Mouse (Mus musculus) heart, adult 2 months (tissue): ENCODE results near the gene Wdr37. TPM values are rescaled to one million over a fixed set of nuclear protein-coding genes. Genes with fewer than 3 reads are reported as not detected.

Experiments used
- DNase-seq, 2 experiments: peaks; one replicate each; pipeline ENCODE4 v3.0.0; 2021
- H3K27ac ChIP-seq: fragments of 200-600 bp; 2 replicates; pipeline ENCODE4 v1.8.1; 2022
- H3K27me3 ChIP-seq: fragments of 200-500 bp; 2 replicates; pipeline ENCODE4 v1.6.1; 2012; ENCODE audit warnings: mild to moderate bottlenecking, low read length, inconsistent platforms, mixed read lengths; ENCODE audit not compliant: control insufficient read depth, insufficient read depth
- H3K36me3 ChIP-seq: fragments of 200-500 bp; 2 replicates; pipeline ENCODE4 v1.6.1; 2012; ENCODE audit warnings: low read length, inconsistent platforms; ENCODE audit not compliant: control insufficient read depth, insufficient read depth
- H3K4me1 ChIP-seq: fragments of 200-500 bp; 2 replicates; pipeline ENCODE4 v1.6.1; 2011; ENCODE audit warnings: low read length; ENCODE audit not compliant: control insufficient read depth, insufficient read depth
- H3K4me3 ChIP-seq: fragments of 200-600 bp; 2 replicates; pipeline ENCODE4 v1.8.1; 2022
- H3K79me2 ChIP-seq: fragments of 200-500 bp; replicated peaks from 2 replicates; pipeline ENCODE4 v1.6.1; 2012; ENCODE audit warnings: mild to moderate bottlenecking, inconsistent platforms, low read length, moderate library complexity, mixed read lengths; ENCODE audit not compliant: control insufficient read depth, insufficient read depth
- H3K9ac ChIP-seq: fragments of 200-500 bp; 2 replicates; pipeline ENCODE4 v1.6.1; 2012; ENCODE audit warnings: low read depth, mild to moderate bottlenecking, control low read depth, inconsistent platforms, low read length, mixed read lengths
- CTCF ChIP-seq: fragments of 200-600 bp; IDR thresholded peaks from 2 replicates; pipeline ENCODE4 v1.8.1; 2022; ENCODE audit warnings: antibody characterized with exemption, mild to moderate bottlenecking, moderate library complexity
- EP300 ChIP-seq: fragments of 200-500 bp; IDR thresholded peaks from 2 replicates; pipeline ENCODE4 v1.6.1; 2011; ENCODE audit warnings: low read depth, low read length, control low read depth; ENCODE audit not compliant: insufficient read depth
- POLR2A ChIP-seq: fragments of 200-500 bp; IDR thresholded peaks from 2 replicates; pipeline ENCODE4 v1.6.1; 2011; ENCODE audit warnings: mild to moderate bottlenecking, low read depth, low read length, control low read depth; ENCODE audit not compliant: insufficient read depth
- WGBS: fragments of 180-500 bp; shearing (Covaris S2); methylation state at CpG from one replicate; pipeline ENCODE4 v1.1.7; 2018; 5-methylcytosine and 5-hydroxymethylcytosine counted together
- intact Hi-C: fragments of 180-260 bp; cut with DNase I; formaldehyde crosslinking; loops from one replicate; pipeline ENCODE4 v1.15.1; 2025
- polyA plus RNA-seq: library from polyadenylated mRNA; depleted of rRNA; stranded (reverse); fragments of >200 nt; gene quantifications from 2 replicates; pipeline ENCODE4 v1.2.3, GENCODE M21; 2012
- total RNA-seq, 2 experiments: library from RNA; stranded (reverse); gene quantifications; 2 replicates each; pipeline ENCODE4 v1.2.3; 2021

Wdr37 gene
- total and polyA plus RNA-seq, 3 experiments, result 12.6 to 38.7 (median 33.3) TPM

GRCm38 (mm10) chr13:8881611-8882010 is 9.9 kb upstream of the Wdr37 start:
- Histone ChIP-seq H3K9ac (no peak overlapping the region), H3K27ac (no peak overlapping the region), H3K79me2 (no peaks in the 10 kb centered on the region), H3K4me1 (no peaks in the 10 kb centered on the region), H3K27me3 (no peaks in the 10 kb centered on the region), H3K36me3 (no peaks in the 10 kb centered on the region), H3K4me3 (no peak overlapping the region)
- no peak for DNase-seq
- TF ChIP-seq POLR2A, result no peak
- TF ChIP-seq CTCF, result no peak
- TF ChIP-seq EP300, result no peak
- intact Hi-C loops, result no loop called here
- WGBS, result 55% methylated on average over 3 of the region's 3 CpGs

DNA sequence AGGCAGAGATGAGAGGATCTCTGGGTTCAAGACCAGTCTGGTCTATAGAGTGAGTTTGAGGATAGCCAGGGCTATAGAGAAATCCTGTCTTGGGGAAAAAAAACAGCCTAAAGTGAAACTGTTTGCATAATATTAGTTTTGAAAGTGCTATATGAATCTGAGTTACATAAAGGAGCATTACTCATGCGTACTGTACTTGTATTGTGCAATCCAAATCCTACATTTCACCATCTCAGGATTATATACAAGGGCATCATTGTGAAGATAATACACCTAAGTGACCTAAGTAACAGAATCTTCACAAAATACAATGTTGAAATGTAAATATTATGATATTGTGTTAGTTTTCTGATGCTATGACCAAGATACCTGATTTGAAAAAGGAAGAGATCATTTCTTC is 2.1 kb upstream of the Wdr37 start:
- H3K36me3 ChIP-seq, result peaks cover 9% of the 10 kb centered on the region
- H3K27me3 ChIP-seq, result no peaks in the 10 kb centered on the region
- H3K9ac ChIP-seq, result no peak overlapping the region
- H3K4me3 ChIP-seq, result no peak overlapping the region
- intact Hi-C loops, result loop anchor here (10.0 kb wide), 1 partner anchor 89 kb away; no protein-coding TSS in a partner anchor
- no peak overlapping the region for H3K27ac ChIP-seq
- WGBS, result 98% methylated on average over 1 of the region's 1 CpGs
- TF ChIP-seq EP300, result no peak
- TF ChIP-seq POLR2A, result no peak
- TF ChIP-seq CTCF, result no peak
- DNase-seq, result no peak
- no peaks in the 10 kb centered on the region for H3K79me2 ChIP-seq
- peaks cover 3% of the 10 kb centered on the region; the same call in 1 of the 2 replicates for H3K4me1 ChIP-seq

DNA sequence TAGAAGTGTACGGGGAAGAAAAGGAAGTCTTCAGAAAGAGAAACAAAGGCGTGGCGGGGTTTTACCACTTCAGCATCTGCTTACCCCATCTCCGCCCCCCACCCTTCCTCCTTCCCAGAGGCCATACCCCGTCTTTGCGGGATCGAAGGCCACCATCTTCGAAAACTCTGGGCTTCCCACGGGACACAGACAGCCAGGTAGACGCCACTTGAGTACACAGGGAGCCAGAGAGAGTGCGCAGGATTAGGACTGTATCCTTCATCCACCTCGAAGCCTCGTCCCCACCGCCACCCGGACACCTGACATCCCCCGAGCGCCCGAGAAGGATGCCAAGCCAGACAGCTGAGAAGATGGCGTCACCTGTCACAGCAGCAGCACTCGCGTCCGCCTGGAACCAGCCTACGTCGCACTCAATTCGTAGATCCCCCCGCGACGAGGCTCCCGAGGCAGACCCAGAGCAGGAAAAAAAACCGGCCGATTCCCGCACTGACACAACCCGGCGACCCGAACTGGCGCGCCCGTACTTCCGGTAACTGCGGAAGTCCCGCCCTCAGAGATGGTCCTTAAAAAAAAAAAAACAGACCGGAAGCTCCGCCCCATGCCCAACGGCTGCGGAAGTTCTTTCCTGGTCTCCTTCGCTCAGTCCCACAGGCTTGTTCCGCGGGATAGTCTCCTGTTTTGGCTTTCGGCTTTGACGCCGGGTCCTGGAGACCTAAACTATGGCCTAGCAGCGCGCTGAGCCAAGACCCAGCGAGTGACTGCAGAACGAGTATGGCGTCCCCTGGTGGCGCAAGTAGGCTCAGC is 997 bp downstream of the Wdr37 start:
- H3K27ac ChIP-seq, result peak overlapping the region; percentile 91
- peaks cover 10% of the 10 kb centered on the region for H3K4me1 ChIP-seq
- H3K27me3 ChIP-seq, result no peaks in the 10 kb centered on the region
- H3K36me3 ChIP-seq, result peaks cover 27% of the 10 kb centered on the region
- intact Hi-C loops, result loop anchor here (2.0 to 10.0 kb wide), 4 partner anchors 14 to 126 kb away; partner anchors contain the start of genes Gtpbp4 and Idi1
- peak overlapping the region; percentile 88 for H3K9ac ChIP-seq
- TF ChIP-seq EP300 (peak; percentile 91), POLR2A (peak; percentile 98), CTCF (peak; percentile 99)
- no peaks in the 10 kb centered on the region for H3K79me2 ChIP-seq
- peak overlapping the region; percentile 87 for H3K4me3 ChIP-seq
- peak; percentile 91 to 93 for DNase-seq
- WGBS, result under 1% methylated on average over 57 of the region's 57 CpGs

GRCm38 (mm10) chr13:8870160-8870509 is 1.6 kb downstream of the Wdr37 start:
- DNase-seq, result no peak
- H3K27ac ChIP-seq, result peak overlapping the region; percentile 91
- peaks cover 12% of the 10 kb centered on the region for H3K4me1 ChIP-seq
- no peaks in the 10 kb centered on the region for H3K79me2 ChIP-seq
- intact Hi-C loops, result loop anchor here (2.0 to 10.0 kb wide), 4 partner anchors 15 to 127 kb away; partner anchors contain the start of genes Gtpbp4 and Idi1
- peaks cover 31% of the 10 kb centered on the region for H3K36me3 ChIP-seq
- peak overlapping the region; percentile 87 for H3K4me3 ChIP-seq
- WGBS, result under 1% methylated on average over 9 of the region's 9 CpGs
- H3K9ac ChIP-seq, result peak overlapping the region; percentile 88
- no peaks in the 10 kb centered on the region for H3K27me3 ChIP-seq
- TF ChIP-seq CTCF (no peak), EP300 (no peak), POLR2A (no peak)

DNA sequence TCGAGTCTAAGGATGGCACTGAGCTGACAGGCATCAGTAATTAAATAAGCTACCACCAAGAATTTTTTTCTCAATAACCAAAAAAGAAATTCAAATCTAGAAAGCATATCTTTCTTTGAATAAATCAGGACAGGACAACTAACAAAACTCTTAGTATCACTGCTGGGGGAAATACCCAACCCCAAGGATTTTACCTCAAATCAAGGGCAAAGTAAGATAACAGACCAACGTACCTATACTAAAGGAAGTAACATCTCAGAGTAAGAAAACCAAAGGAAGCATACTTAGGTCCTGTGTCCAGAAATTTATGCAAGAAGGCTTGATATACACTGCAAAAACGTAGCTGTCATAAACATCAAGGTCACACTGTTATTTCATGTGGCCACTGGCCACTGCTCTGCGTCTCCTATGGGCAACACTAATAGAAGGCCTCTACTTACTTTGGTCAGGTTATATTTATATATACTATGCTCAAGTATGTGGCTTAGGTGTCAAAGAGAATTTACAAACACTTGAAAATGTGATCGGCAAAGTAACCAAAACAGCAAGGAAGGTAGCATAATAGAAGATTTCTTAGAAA is 2.0 kb downstream of the Wdr37 start:
- intact Hi-C loops, result loop anchor here (2.0 to 10.0 kb wide), 4 partner anchors 15 to 127 kb away; partner anchors contain the start of genes Gtpbp4 and Idi1
- 22% methylated on average over 5 of the region's 5 CpGs for WGBS
- H3K27ac ChIP-seq, result peak overlapping the region; percentile 91

DNA sequence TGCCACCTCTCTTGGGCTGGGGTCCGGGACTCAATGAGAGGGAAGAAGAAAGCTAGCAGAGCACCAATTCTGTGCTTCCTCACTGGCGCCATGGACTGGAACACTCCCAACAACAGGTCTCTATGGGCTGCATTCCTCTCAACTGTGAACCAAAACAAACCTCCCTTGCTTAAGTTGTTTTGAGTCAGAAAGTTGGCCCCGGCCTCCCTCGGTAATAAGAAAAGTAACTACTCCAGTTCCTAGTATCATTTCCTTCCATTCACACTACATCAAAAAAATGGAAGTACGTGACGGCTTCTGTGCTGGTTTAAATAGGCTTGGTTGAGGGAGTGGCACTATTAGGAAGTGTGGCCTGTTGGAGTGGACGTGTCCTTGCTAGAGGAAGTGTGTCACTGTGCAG is 5.1 kb downstream of the Wdr37 start:
- Histone ChIP-seq H3K79me2 (no peaks in the 10 kb centered on the region), H3K4me1 (peaks cover 13% of the 10 kb centered on the region), H3K4me3 (no peak overlapping the region), H3K27ac (peak overlapping the region; percentile 68), H3K9ac (no peak overlapping the region), H3K27me3 (no peaks in the 10 kb centered on the region), H3K36me3 (peaks cover 28% of the 10 kb centered on the region)
- WGBS, result 45% methylated on average over 7 of the region's 7 CpGs
- DNase-seq, result peak; percentile 45 to 46
- peak; percentile 20; the same call in 1 of the 2 replicates for TF ChIP-seq POLR2A
- TF ChIP-seq EP300, result 0 out of 2 replicates have a peak, but pooled peaks have one; percentile 34
- TF ChIP-seq CTCF, result no peak
- intact Hi-C loops, result no loop called here

More for the DNA sequence above, 2.0 kb downstream of the Wdr37 start:
- TF ChIP-seq EP300, result no peak
- TF ChIP-seq POLR2A, result no peak
- no peak for TF ChIP-seq CTCF
- no peaks in the 10 kb centered on the region for H3K27me3 ChIP-seq
- DNase-seq, result no peak
- peak overlapping the region; percentile 87 for H3K4me3 ChIP-seq
- H3K9ac ChIP-seq, result peak overlapping the region; percentile 88; the same call in 1 of the 2 replicates
- H3K79me2 ChIP-seq, result no peaks in the 10 kb centered on the region
- peaks cover 31% of the 10 kb centered on the region for H3K36me3 ChIP-seq
- H3K4me1 ChIP-seq, result peaks cover 13% of the 10 kb centered on the region
